In the genomic region with DNA sequence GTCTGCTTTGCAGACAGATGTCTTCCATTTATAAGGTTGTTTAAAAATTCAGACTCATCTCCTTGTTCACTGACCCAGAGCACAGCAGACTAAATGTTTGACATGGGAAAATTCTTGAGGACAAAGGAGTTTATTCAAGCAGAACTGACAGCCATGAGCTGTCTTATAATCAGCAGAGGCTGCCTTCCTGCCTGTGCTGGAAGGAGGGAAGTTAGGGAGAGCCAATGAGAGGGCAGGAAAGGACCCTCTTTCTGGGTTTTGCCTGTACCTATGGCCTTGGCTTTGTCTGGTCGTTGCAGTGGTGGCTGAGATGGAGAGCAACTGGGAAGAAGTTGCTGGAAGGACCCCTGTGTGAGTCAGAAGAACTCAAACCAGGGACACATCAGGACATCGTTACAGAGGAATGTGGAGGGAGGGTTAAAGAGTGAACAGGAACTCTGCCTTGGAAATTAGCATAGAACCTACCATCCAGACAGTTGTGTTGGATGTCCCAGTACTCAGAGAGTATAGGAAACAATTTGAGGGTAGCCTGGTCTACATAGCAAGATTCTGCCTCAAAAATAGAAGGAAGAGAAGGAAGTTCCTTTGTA, we compare ENCODE assay signal across 1 mouse cellular context.
TF ChIP-seq lines count a peak whose summit lies in the region.

No protein-coding gene starts in this region.

TF ChIP-seq in CH12.LX, 34 proteins besides CTCF, POLR2A, EP300 and RAD21 (continued from another document):
- no peak for TF ChIP-seq HCFC1 (IDR thresholded peaks at IDR 0.05; ENCODE audit: low read depth, low read length)
- TF ChIP-seq MAFK (IDR thresholded peaks at IDR 0.05; ENCODE audit: insufficient replicate concordance, low read length): no peak
- TF ChIP-seq E2F4 (IDR thresholded peaks at IDR 0.05; ENCODE audit: insufficient replicate concordance, low read depth, low read length): no peak
- TF ChIP-seq ZNF384 (IDR thresholded peaks at IDR 0.05; ENCODE audit: low read depth, low read length): no peak
- no peak for TF ChIP-seq PAX5 (IDR thresholded peaks at IDR 0.05; ENCODE audit: low read length)
- TF ChIP-seq MAX (IDR thresholded peaks at IDR 0.05; ENCODE audit: low read length): no peak
- TF ChIP-seq POLR2AphosphoS2 (IDR thresholded peaks at IDR 0.05; ENCODE audit: low read depth, low read length): no peak
- no peak for TF ChIP-seq USF1 (IDR thresholded peaks at IDR 0.05; ENCODE audit: low read depth, low read length)
- no peak for TF ChIP-seq USF2 (conservative IDR thresholded peaks at IDR 0.05; ENCODE audit: low read depth, low read length)
- no peak for TF ChIP-seq CHD1 (IDR thresholded peaks at IDR 0.05; ENCODE audit: low read depth, low read length)
- no peak for TF ChIP-seq MEF2A (IDR thresholded peaks at IDR 0.05; ENCODE audit: borderline replicate concordance, low read depth, low read length)
- no peak for TF ChIP-seq UBTF (IDR thresholded peaks at IDR 0.05; ENCODE audit: low read depth, low read length)
- TF ChIP-seq MXI1 (IDR thresholded peaks at IDR 0.05; ENCODE audit: low read depth, low read length): no peak
TF ChIP-seq in CH12.LX: peak in this region for 0.
